Mouse (Mus musculus) embryonic facial prominence, embryonic 15.5 days (tissue): ENCODE measurements around the gene Exoc4. TPM values are rescaled to one million over a fixed set of nuclear protein-coding genes. Genes with fewer than 3 reads are reported as not detected.

ENCODE experiments used
- ATAC-seq: fragments of 200-750 bp; cut with Nextera tagmentation; 2 replicates; pipeline ENCODE4 v1.8.0; 2017; ENCODE audit warnings: low read depth, moderate TSS enrichment; ENCODE audit not compliant: insufficient number of reproducible peaks, low FRiP score, low TSS enrichment
- H3K27ac ChIP-seq: fragments of 300-500 bp; sonication (generic); replicated peaks from 2 replicates; pipeline ENCODE4 v1.5.1; 2015; ENCODE audit warnings: mild to moderate bottlenecking, inconsistent platforms
- H3K27me3 ChIP-seq: fragments of 300-500 bp; sonication (generic); 2 replicates; pipeline ENCODE4 v1.6.1; 2015; ENCODE audit warnings: inconsistent platforms
- H3K36me3 ChIP-seq: fragments of 300-500 bp; sonication (generic); 2 replicates; pipeline ENCODE4 v1.6.1; 2015; ENCODE audit warnings: mild to moderate bottlenecking, inconsistent platforms
- H3K4me1 ChIP-seq: fragments of 300-500 bp; sonication (generic); 2 replicates; pipeline ENCODE4 v1.6.1; 2015; ENCODE audit warnings: inconsistent platforms
- H3K4me2 ChIP-seq: fragments of 300-500 bp; sonication (generic); replicated peaks from 2 replicates; pipeline ENCODE4 v1.6.1; 2015; ENCODE audit warnings: mild to moderate bottlenecking, inconsistent platforms
- H3K4me3 ChIP-seq: fragments of 300-500 bp; sonication (generic); replicated peaks from 2 replicates; pipeline ENCODE4 v1.5.1; 2015; ENCODE audit warnings: mild to moderate bottlenecking, inconsistent platforms
- H3K9ac ChIP-seq: fragments of 300-500 bp; sonication (generic); 2 replicates; pipeline ENCODE4 v1.6.1; 2015; ENCODE audit warnings: inconsistent platforms
- H3K9me3 ChIP-seq: fragments of 300-500 bp; sonication (generic); replicated peaks from 2 replicates; pipeline ENCODE4 v1.6.1; 2016; ENCODE audit warnings: inconsistent platforms
- WGBS: fragments of 180-500 bp; shearing (Covaris S2); methylation state at CpG from one replicate; pipeline ENCODE4 v1.1.7; 2015; 5-methylcytosine and 5-hydroxymethylcytosine counted together
- polyA plus RNA-seq: library from polyadenylated mRNA; unstranded; fragments of >200 nt; fragmentation: Nextera tagmentation; extraction: Ambion mirVana; gene quantifications from 2 replicates; pipeline ENCODE4 v1.2.1, GENCODE M21; 2015

The Exoc4 gene
- polyA plus RNA-seq, 1 experiment from 2014 or later: 36.7 TPM

DNA sequence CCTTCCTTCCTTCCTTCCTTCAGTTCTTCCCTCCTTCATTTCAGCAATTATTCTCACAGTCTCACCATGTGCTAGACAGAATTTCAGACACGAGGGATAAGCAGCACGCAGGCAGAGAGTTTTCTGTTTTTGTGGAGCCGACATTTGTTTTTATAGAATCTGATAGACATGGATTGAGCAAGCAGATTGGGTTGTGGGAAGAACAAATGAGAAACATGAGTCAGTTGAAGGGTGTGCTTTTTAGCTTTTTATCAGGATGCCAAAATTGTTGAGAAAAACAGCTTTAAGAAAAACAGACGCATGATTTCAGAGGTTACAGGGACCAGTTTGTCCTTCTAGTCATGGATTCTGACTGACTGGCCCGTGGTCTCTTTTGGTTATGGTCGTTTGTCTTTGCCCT lies 293.8 kb downstream of the Exoc4 start:
- Histone ChIP-seq H3K27ac (no peak overlapping the region), H3K9me3 (no peaks in the 10 kb centered on the region), H3K4me1 (no peaks in the 10 kb centered on the region), H3K4me3 (no peak overlapping the region), H3K9ac (no peak overlapping the region), H3K4me2 (no peak overlapping the region), H3K36me3 (no peaks in the 10 kb centered on the region), H3K27me3 (no peaks in the 10 kb centered on the region)
- WGBS: 57% methylated on average over 6 of the region's 6 CpGs
- no peak for ATAC-seq

DNA sequence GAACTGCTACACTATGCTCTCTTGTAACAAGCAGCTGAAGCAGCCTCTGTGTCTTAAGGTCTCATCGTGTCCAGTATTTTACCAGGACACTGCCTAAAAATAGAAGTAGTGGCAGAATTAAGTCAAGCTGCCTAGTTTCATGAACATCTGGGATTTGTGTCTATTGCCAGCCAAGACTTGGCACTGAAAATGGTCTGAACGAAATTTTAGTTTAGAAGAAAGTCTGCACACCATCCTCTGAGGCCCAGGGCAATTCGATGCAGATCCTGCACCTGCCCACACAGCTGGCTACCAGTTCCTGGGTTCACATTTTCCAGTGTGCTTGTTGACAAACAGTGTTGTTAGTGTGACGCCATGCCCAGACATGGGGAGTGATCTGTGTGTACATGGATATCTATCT lies 303.0 kb downstream of the Exoc4 start:
- no peak overlapping the region for H3K9ac ChIP-seq
- H3K4me3 ChIP-seq: no peak overlapping the region
- H3K36me3 ChIP-seq: no peaks in the 10 kb centered on the region
- H3K27ac ChIP-seq: no peak overlapping the region
- WGBS: 30% methylated on average over 4 of the region's 4 CpGs
- H3K4me1 ChIP-seq: peaks cover 11% of the 10 kb centered on the region; the same call in 1 of the 2 replicates
- H3K27me3 ChIP-seq: no peaks in the 10 kb centered on the region
- H3K9me3 ChIP-seq: no peaks in the 10 kb centered on the region
- ATAC-seq: no peak; the same call in 1 of the 2 replicates
- H3K4me2 ChIP-seq: no peak overlapping the region

DNA sequence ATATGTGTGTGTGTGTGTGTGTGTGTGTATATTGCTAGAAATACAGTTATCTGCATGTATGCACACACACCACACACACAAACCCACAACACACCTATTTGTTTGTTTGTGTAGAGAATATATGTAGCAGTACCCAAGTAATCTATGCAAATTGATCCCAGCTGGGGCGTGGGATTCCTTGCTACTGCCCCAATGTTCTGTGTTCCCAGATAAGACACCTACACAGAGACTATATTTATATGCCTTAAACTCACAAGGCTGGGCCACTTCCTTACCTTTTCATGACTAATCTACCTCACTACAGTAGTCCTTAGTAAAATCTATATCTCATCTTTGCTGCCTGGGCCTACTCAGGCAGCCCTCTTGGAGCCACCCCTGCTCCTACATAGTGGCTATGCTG lies 312.0 kb downstream of the Exoc4 start:
- H3K4me2 ChIP-seq: no peak overlapping the region
- 70% methylated on average over 1 of the region's 1 CpGs for WGBS

DNA sequence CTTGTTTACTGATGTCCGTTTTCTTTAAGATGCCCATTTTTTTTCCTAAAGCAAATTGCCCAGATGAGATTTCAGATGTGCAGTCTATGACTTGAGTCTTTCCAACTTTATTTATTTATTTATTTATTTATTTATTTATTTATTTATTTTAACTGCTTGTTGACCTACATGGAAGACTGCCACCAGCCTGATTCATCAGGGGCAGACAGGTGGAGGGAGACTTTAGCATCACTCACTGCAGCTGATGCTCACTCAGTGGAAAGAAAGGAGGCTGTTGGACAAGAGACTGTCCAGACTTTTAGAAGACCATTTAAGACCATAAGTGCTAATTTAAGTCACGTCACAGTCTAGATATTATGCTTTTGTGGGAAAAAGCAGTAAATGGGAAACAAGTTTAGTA lies 313.0 kb downstream of the Exoc4 start:
- Histone ChIP-seq H3K9me3 (no peaks in the 10 kb centered on the region), H3K4me3 (no peak overlapping the region), H3K4me2 (no peak overlapping the region), H3K36me3 (no peaks in the 10 kb centered on the region), H3K27ac (no peak overlapping the region), H3K4me1 (no peaks in the 10 kb centered on the region), H3K9ac (no peak overlapping the region), H3K27me3 (no peaks in the 10 kb centered on the region)
- 88% methylated on average over 2 of the region's 2 CpGs for WGBS
- ATAC-seq: no peak

More for the DNA sequence above, 312.0 kb downstream of the Exoc4 start:
- Histone ChIP-seq H3K4me1 (no peaks in the 10 kb centered on the region), H3K9me3 (no peaks in the 10 kb centered on the region), H3K27ac (no peak overlapping the region), H3K9ac (no peak overlapping the region), H3K4me3 (no peak overlapping the region), H3K36me3 (no peaks in the 10 kb centered on the region), H3K27me3 (no peaks in the 10 kb centered on the region)
- ATAC-seq: no peak

DNA sequence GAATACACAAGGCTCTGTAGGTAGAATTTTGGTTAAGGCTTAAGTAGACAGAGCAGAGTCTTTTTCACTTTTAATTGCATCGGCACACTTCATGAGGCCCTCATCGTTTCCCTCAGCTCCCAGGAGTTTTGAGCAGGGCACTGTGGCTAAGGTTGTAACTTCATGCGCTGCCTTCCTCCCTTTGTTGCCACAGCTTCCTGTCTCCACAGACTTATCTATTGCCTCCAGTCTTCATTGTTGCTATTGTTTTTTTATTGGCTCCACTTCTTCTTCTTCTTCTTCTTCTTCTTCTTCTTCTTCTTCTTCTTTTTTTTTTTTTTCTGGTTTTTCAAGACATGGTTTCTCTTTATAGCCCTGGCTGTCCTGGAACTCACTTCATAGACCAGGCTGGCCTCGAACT lies 327.1 kb downstream of the Exoc4 start:
- WGBS: 87% methylated on average over 4 of the region's 4 CpGs
- no peaks in the 10 kb centered on the region for H3K9me3 ChIP-seq
- no peak overlapping the region for H3K4me2 ChIP-seq

DNA sequence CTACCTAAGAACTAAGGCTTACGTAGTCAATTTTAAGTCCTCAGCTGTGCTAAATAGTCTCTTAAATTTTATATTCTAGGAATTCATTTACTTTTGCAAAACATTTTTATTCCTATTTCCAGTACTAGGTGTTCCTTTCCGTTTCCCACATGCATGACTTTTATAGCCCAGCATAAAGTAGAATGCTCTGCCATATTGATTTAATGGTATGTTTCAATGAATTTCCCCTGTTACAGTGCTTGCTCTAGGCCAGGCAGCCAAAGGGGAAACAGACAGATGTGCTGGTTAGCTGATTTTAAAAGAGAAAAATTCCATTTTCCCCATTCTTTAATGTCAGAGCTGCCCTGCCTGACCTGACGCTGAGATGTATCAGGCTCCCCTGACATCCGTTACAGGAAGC lies 359.6 kb downstream of the Exoc4 start:
- Histone ChIP-seq H3K27me3 (no peaks in the 10 kb centered on the region), H3K9me3 (no peaks in the 10 kb centered on the region), H3K27ac (no peak overlapping the region), H3K4me3 (no peak overlapping the region), H3K4me1 (no peaks in the 10 kb centered on the region), H3K36me3 (no peaks in the 10 kb centered on the region), H3K9ac (no peak overlapping the region), H3K4me2 (no peak overlapping the region)
- ATAC-seq: no peak
- 81% methylated on average over 4 of the region's 4 CpGs for WGBS

More for the DNA sequence above, 327.1 kb downstream of the Exoc4 start:
- H3K9ac ChIP-seq: no peak overlapping the region
- H3K27me3 ChIP-seq: no peaks in the 10 kb centered on the region
- H3K4me1 ChIP-seq: no peaks in the 10 kb centered on the region
- H3K27ac ChIP-seq: no peak overlapping the region
- ATAC-seq: no peak
- no peaks in the 10 kb centered on the region for H3K36me3 ChIP-seq
- H3K4me3 ChIP-seq: no peak overlapping the region

DNA sequence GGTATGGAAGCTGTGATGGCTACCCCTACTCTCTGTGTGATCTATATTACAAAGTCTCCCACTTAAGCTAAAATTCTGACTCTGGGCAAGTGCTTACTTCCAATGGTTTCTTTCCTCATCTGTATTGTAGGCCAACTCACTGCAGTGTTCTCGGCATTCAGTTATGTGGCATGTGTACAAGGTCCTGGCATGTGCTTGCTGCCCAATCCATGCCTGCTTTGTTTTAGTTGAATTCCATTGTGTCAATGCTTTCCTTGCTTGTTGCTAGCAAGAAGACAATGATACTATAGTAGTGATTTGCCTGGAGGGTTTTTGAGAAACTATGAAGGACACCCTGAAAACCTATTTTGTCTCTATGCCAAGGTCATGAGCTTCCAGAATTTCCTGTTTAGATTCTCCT lies 365.1 kb downstream of the Exoc4 start:
- ATAC-seq: no peak
- H3K4me3 ChIP-seq: no peak overlapping the region
- no peak overlapping the region for H3K4me2 ChIP-seq
- H3K27me3 ChIP-seq: no peaks in the 10 kb centered on the region
- H3K36me3 ChIP-seq: no peaks in the 10 kb centered on the region
- WGBS: 74% methylated on average over 1 of the region's 1 CpGs
- H3K4me1 ChIP-seq: no peaks in the 10 kb centered on the region
- H3K9ac ChIP-seq: no peak overlapping the region
- H3K9me3 ChIP-seq: no peaks in the 10 kb centered on the region
- H3K27ac ChIP-seq: no peak overlapping the region

DNA sequence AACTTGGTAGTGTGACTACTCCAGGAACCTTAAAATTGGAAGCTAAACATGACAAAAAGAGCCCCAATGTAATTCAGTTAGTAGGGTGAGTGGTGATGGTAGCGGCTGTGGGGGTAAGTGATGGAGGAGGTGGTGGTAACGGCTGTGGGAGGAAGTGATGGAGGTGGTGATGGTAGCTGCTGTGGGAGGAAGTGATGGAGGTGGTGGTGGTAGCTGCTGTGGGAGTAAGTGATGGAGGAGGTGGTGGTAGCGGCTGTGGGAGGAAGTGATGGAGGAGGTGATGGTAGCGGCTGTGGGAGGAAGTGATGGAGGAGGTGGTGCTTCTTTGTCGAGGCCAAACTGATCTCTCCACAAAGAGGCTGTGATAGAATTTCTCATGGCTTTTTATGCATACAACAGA lies 369.7 kb downstream of the Exoc4 start:
- 92% methylated on average over 5 of the region's 5 CpGs for WGBS
- Histone ChIP-seq H3K27ac (no peak overlapping the region), H3K9me3 (no peaks in the 10 kb centered on the region), H3K9ac (no peak overlapping the region), H3K4me2 (no peak overlapping the region), H3K36me3 (no peaks in the 10 kb centered on the region), H3K27me3 (no peaks in the 10 kb centered on the region), H3K4me3 (no peak overlapping the region), H3K4me1 (no peaks in the 10 kb centered on the region)
- ATAC-seq: no peak

DNA sequence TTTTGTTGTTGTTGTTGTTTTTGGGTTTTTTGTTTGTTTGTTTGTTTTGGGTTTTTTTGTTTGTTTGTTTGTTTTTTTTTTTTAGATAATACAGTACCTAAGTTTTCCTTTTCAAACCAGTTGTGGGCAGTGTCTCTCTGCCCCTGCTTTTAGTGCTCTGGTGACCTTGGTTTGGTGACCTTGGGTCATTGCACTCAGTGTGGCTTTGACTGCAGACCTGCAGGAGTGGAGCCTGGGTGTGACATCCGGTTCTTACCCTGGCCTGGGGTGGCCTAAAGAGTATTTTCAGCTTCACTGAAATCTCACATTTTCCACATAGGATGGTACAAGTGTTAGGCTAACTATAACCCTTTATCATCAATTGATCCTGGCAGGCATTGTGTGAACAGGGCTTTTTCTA lies 371.8 kb downstream of the Exoc4 start:
- no peak overlapping the region for H3K9ac ChIP-seq
- H3K9me3 ChIP-seq: no peaks in the 10 kb centered on the region
- H3K27me3 ChIP-seq: no peaks in the 10 kb centered on the region
- H3K4me3 ChIP-seq: no peak overlapping the region
- no peaks in the 10 kb centered on the region for H3K36me3 ChIP-seq
- WGBS: 65% methylated on average over 1 of the region's 1 CpGs
- ATAC-seq: no peak
- no peak overlapping the region for H3K4me2 ChIP-seq
- no peak overlapping the region for H3K27ac ChIP-seq
- no peaks in the 10 kb centered on the region for H3K4me1 ChIP-seq

DNA sequence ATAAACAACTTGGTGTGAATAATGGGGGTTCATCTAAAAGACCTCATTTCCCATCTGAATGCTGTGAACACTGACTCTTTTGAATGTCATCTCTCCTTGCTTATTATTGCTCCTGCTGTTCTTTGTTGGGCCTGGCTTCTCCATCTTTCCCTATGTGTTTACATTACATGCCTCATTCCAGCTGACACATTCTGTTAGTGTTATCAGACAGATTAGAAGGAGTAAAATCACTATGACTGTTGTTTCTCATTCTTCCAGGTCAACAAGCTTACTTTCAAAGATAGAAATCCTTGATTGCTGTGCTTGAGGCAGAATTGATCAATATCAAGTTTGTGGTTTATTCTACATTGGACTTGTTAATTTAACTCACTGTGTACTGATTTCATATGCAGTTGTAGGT lies 377.0 kb downstream of the Exoc4 start:
- Histone ChIP-seq H3K4me3 (no peak overlapping the region), H3K4me1 (no peaks in the 10 kb centered on the region), H3K9ac (no peak overlapping the region), H3K4me2 (no peak overlapping the region), H3K36me3 (no peaks in the 10 kb centered on the region), H3K9me3 (no peaks in the 10 kb centered on the region), H3K27ac (no peak overlapping the region), H3K27me3 (no peaks in the 10 kb centered on the region)
- ATAC-seq: no peak

DNA sequence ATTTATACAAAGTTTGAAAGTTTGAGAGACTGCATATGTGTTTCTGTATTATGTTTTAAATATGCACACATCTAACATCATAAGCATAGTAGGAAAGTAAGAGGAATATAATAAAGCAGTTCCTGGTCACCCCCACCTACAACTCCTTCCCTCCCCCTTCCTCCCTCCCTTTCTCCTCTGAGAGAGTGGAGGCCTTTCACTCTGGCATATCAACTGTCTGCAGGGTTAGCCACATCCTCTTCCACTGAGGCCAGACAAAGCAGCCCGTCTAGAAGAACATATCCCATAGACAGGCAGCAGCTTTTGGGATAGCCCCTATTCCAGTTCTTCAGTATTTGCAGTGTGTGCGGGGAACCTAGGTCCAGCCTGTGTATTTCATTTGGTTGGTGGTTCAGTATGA lies 382.2 kb downstream of the Exoc4 start:
- Histone ChIP-seq H3K27me3 (no peaks in the 10 kb centered on the region), H3K9ac (no peak overlapping the region), H3K4me3 (no peak overlapping the region), H3K27ac (no peak overlapping the region), H3K36me3 (no peaks in the 10 kb centered on the region), H3K4me2 (no peak overlapping the region), H3K4me1 (no peaks in the 10 kb centered on the region), H3K9me3 (no peaks in the 10 kb centered on the region)
- WGBS: 95% methylated on average over 2 of the region's 2 CpGs
- no peak for ATAC-seq

DNA sequence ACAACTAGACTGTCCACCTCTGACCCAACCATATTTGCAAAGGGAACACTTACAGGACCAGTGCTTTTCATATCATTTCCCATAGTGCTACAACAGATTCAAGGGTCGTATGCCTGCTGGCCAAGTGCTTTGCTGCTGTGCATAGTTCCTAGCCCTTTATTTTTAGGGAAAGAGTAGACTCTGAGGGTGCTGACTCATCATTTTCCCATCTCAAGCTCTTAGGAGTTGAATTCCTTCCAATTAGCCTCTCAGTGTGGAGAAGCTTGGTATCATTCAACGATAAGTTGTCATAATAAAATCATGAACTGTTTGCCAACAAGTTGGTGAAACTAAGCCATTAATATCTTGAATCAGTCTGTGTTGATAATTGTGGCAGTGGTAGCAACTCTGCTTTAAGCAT lies 388.3 kb downstream of the Exoc4 start:
- H3K4me2 ChIP-seq: no peak overlapping the region
- no peak overlapping the region for H3K27ac ChIP-seq
- no peaks in the 10 kb centered on the region for H3K36me3 ChIP-seq
- no peak for ATAC-seq
- 74% methylated on average over 2 of the region's 2 CpGs for WGBS
- H3K9ac ChIP-seq: no peak overlapping the region
- no peaks in the 10 kb centered on the region for H3K9me3 ChIP-seq
- no peaks in the 10 kb centered on the region for H3K27me3 ChIP-seq
- no peak overlapping the region for H3K4me3 ChIP-seq
- H3K4me1 ChIP-seq: no peaks in the 10 kb centered on the region
